Mouse (Mus musculus) heart, adult 2 months (tissue): ENCODE results near the gene Nkapd1. TPM values are rescaled to one million over a fixed set of nuclear protein-coding genes. Genes with fewer than 3 reads are reported as not detected.

ENCODE experiments used
- DNase-seq, 2 experiments: peaks; one replicate each; pipeline ENCODE4 v3.0.0; 2021
- H3K27ac ChIP-seq: fragments of 200-600 bp; 2 replicates; pipeline ENCODE4 v1.8.1; 2022
- H3K27me3 ChIP-seq: fragments of 200-500 bp; 2 replicates; pipeline ENCODE4 v1.6.1; 2012; ENCODE audit warnings: mild to moderate bottlenecking, low read length, inconsistent platforms, mixed read lengths; ENCODE audit not compliant: control insufficient read depth, insufficient read depth
- H3K36me3 ChIP-seq: fragments of 200-500 bp; 2 replicates; pipeline ENCODE4 v1.6.1; 2012; ENCODE audit warnings: low read length, inconsistent platforms; ENCODE audit not compliant: control insufficient read depth, insufficient read depth
- H3K4me1 ChIP-seq: fragments of 200-500 bp; 2 replicates; pipeline ENCODE4 v1.6.1; 2011; ENCODE audit warnings: low read length; ENCODE audit not compliant: control insufficient read depth, insufficient read depth
- H3K4me3 ChIP-seq: fragments of 200-600 bp; 2 replicates; pipeline ENCODE4 v1.8.1; 2022
- H3K79me2 ChIP-seq: fragments of 200-500 bp; replicated peaks from 2 replicates; pipeline ENCODE4 v1.6.1; 2012; ENCODE audit warnings: mild to moderate bottlenecking, inconsistent platforms, low read length, moderate library complexity, mixed read lengths; ENCODE audit not compliant: control insufficient read depth, insufficient read depth
- H3K9ac ChIP-seq: fragments of 200-500 bp; 2 replicates; pipeline ENCODE4 v1.6.1; 2012; ENCODE audit warnings: low read depth, mild to moderate bottlenecking, control low read depth, inconsistent platforms, low read length, mixed read lengths
- CTCF ChIP-seq: fragments of 200-600 bp; IDR thresholded peaks from 2 replicates; pipeline ENCODE4 v1.8.1; 2022; ENCODE audit warnings: antibody characterized with exemption, mild to moderate bottlenecking, moderate library complexity
- EP300 ChIP-seq: fragments of 200-500 bp; IDR thresholded peaks from 2 replicates; pipeline ENCODE4 v1.6.1; 2011; ENCODE audit warnings: low read depth, low read length, control low read depth; ENCODE audit not compliant: insufficient read depth
- POLR2A ChIP-seq: fragments of 200-500 bp; IDR thresholded peaks from 2 replicates; pipeline ENCODE4 v1.6.1; 2011; ENCODE audit warnings: mild to moderate bottlenecking, low read depth, low read length, control low read depth; ENCODE audit not compliant: insufficient read depth
- WGBS: fragments of 180-500 bp; shearing (Covaris S2); methylation state at CpG from one replicate; pipeline ENCODE4 v1.1.7; 2018; 5-methylcytosine and 5-hydroxymethylcytosine counted together
- intact Hi-C: fragments of 180-260 bp; cut with DNase I; formaldehyde crosslinking; loops from one replicate; pipeline ENCODE4 v1.15.1; 2025
- polyA plus RNA-seq: library from polyadenylated mRNA; depleted of rRNA; stranded (reverse); fragments of >200 nt; gene quantifications from 2 replicates; pipeline ENCODE4 v1.2.3, GENCODE M21; 2012
- total RNA-seq, 2 experiments: library from RNA; stranded (reverse); gene quantifications; 2 replicates each; pipeline ENCODE4 v1.2.3; 2021

The Nkapd1 gene
- total and polyA plus RNA-seq, 3 experiments: 3.1 to 13.2 (median 11.9) TPM

GRCm38 (mm10) chr9:50594794-50595417, 22.4 kb downstream of the Nkapd1 start:
- intact Hi-C loops: loop anchor here (10.0 kb wide), 1 partner anchor 150 kb away; no protein-coding TSS in a partner anchor
- Histone ChIP-seq H3K27me3 (no peaks in the 10 kb centered on the region), H3K9ac (no peak overlapping the region), H3K4me1 (no peaks in the 10 kb centered on the region; the same call in 1 of the 2 replicates), H3K79me2 (no peaks in the 10 kb centered on the region), H3K4me3 (no peak overlapping the region), H3K36me3 (peaks cover 3% of the 10 kb centered on the region), H3K27ac (no peak overlapping the region)
- DNase-seq: no peak
- no peak for TF ChIP-seq CTCF
- TF ChIP-seq POLR2A: no peak
- TF ChIP-seq EP300: no peak
- WGBS: 71% methylated on average over 12 of the region's 12 CpGs

GRCm38 (mm10) chr9:50593544-50593943, 23.7 kb downstream of the Nkapd1 start:
- intact Hi-C loops: loop anchor here (10.0 kb wide), 1 partner anchor 149 kb away; no protein-coding TSS in a partner anchor
- H3K4me1 ChIP-seq: no peaks in the 10 kb centered on the region; the same call in 1 of the 2 replicates

DNA sequence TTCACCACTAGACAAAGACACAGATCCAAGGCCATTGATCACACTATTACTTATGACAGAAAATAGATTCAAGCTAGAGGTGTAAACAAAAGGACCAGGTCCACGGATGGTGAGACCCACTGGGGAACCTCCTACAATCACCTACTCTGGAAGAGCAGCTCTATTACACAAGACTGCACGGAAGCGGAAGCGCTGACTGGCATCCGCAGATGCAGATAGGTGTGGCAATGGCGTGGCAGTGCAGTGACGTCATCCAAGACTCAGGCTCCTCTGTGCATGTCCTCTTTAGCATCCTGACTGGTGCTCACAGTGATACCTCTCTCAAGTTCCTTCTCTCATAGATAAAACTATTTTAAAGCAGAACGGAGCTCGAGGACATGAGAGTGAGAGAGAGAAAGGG, 24.3 kb downstream of the Nkapd1 start:
- Histone ChIP-seq H3K9ac (no peak overlapping the region), H3K27ac (no peak overlapping the region), H3K79me2 (no peaks in the 10 kb centered on the region), H3K36me3 (no peaks in the 10 kb centered on the region; the same call in 1 of the 2 replicates), H3K4me1 (no peaks in the 10 kb centered on the region), H3K4me3 (no peak overlapping the region), H3K27me3 (no peaks in the 10 kb centered on the region)
- 85% methylated on average over 9 of the region's 9 CpGs for WGBS
- intact Hi-C loops: loop anchor here (10.0 kb wide), 1 partner anchor 148 kb away; no protein-coding TSS in a partner anchor
- no peak for TF ChIP-seq POLR2A
- no peak for TF ChIP-seq EP300
- no peak for TF ChIP-seq CTCF
- DNase-seq: no peak

More at GRCm38 (mm10) chr9:50593544-50593943, 23.7 kb downstream of the Nkapd1 start:
- peak in 1 of 2 experiments; percentile 18 for DNase-seq
- H3K79me2 ChIP-seq: no peaks in the 10 kb centered on the region
- 79% methylated on average over 3 of the region's 3 CpGs for WGBS
- no peaks in the 10 kb centered on the region for H3K27me3 ChIP-seq
- TF ChIP-seq CTCF (peak; percentile 50), POLR2A (no peak), EP300 (no peak)
- H3K4me3 ChIP-seq: no peak overlapping the region
- no peak overlapping the region for H3K27ac ChIP-seq
- H3K36me3 ChIP-seq: no peaks in the 10 kb centered on the region; the same call in 1 of the 2 replicates
- H3K9ac ChIP-seq: no peak overlapping the region

DNA sequence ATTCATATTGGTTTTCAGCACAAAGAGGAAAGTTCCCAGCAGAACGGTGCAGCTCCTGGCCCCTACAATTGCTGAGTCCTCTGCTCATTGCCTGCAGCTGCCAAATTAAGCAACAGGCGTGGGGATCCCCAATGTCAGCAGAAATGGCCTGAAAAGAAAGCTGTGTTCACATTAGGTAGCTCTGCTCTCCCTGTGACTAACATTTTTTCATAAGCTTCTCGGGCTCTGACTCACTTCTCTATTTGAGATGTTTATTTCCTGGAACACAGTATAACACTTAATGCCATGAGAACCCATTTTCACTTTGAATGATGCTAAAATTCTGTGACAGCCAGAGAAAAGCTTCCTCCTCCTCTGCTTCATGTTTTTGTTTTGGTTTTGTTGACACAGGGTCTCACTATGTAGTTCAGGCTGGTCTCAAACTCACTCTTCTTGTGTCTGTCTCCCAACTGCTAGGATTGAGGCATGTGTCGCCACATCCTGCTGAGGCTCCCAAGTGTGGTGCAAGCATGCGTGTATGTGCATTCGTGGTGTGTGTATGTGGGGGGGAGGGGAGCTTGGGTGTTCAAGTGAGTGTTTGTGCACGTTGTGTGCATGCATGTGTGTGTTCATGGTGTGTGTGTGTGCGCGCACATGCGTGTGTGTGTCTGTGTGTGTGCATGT, 26.3 kb downstream of the Nkapd1 start:
- Histone ChIP-seq H3K27ac (no peak overlapping the region), H3K79me2 (no peaks in the 10 kb centered on the region), H3K36me3 (no peaks in the 10 kb centered on the region), H3K4me3 (no peak overlapping the region), H3K27me3 (no peaks in the 10 kb centered on the region), H3K4me1 (no peaks in the 10 kb centered on the region), H3K9ac (no peak overlapping the region)
- DNase-seq: peak in 1 of 2 experiments; percentile 23
- WGBS: 69% methylated on average over 10 of the region's 10 CpGs
- TF ChIP-seq CTCF: no peak
- no peak for TF ChIP-seq POLR2A
- no peak for TF ChIP-seq EP300
- intact Hi-C loops: loop anchor here (10.0 kb wide), 1 partner anchor 146 kb away; no protein-coding TSS in a partner anchor

- TF ChIP-seq POLR2A: no peak
- no peak for TF ChIP-seq EP300
- TF ChIP-seq CTCF: no peak
- intact Hi-C loops: no loop called here
- no peaks in the 10 kb centered on the region for H3K4me1 ChIP-seq
- H3K9ac ChIP-seq: no peak overlapping the region
- no peak overlapping the region for H3K27ac ChIP-seq
- H3K36me3 ChIP-seq: no peaks in the 10 kb centered on the region
- WGBS: 75% methylated on average over 4 of the region's 4 CpGs
- H3K27me3 ChIP-seq: no peaks in the 10 kb centered on the region
- H3K4me3 ChIP-seq: no peak overlapping the region
- no peak for DNase-seq
- no peaks in the 10 kb centered on the region for H3K79me2 ChIP-seq
Observed at GRCm38 (mm10) chr9:50586955-50587354, 30.3 kb downstream of the Nkapd1 start.
